Mouse (Mus musculus) embryo, embryonic 10 days (tissue): ENCODE measurements around the gene Prr14l.
"Not testable (repeated sequence)": the region's sequence is repeated elsewhere in the genome, so short reads cannot be mapped to it uniquely, and the experiment has no call there.

ENCODE experiments used
- DNase-seq: peaks from one replicate; pipeline ENCODE4 v3.0.0-alpha.2; 2015; ENCODE audit warnings: low spot score

Gene Prr14l

GRCm38 (mm10) chr5:32853731-32854507 lies at the start of gene Prr14l:
Prr14l (minus strand) TSS chr5:32854256.
- peak; percentile 96 for DNase-seq

- DNase-seq: no peak
Observed at GRCm38 (mm10) chr5:32886739-32887138, 32.7 kb upstream of the Prr14l start.

GRCm38 (mm10) chr5:32872346-32872745 lies 18.3 kb upstream of the Prr14l start:
- DNase-seq: no peak

GRCm38 (mm10) chr5:32869389-32870024 lies 15.5 kb upstream of the Prr14l start:
- no peak for DNase-seq

GRCm38 (mm10) chr5:32863253-32864228 lies 9.5 kb upstream of the Prr14l start, which contains the start of gene Depdc5:
Depdc5 (plus strand) TSS chr5:32863701.
- DNase-seq: peak; percentile 94

- no peak for DNase-seq
Observed at GRCm38 (mm10) chr5:32862469-32863132, 8.5 kb upstream of the Prr14l start.

- no peak for DNase-seq
Observed at GRCm38 (mm10) chr5:32861082-32861481, 7.0 kb upstream of the Prr14l start.

- peak; percentile 75 for DNase-seq
Observed at GRCm38 (mm10) chr5:32857781-32858220, 3.7 kb upstream of the Prr14l start.

- not testable (repeated sequence) for DNase-seq
Observed at GRCm38 (mm10) chr5:32855274-32855673, 1.2 kb upstream of the Prr14l start.

GRCm38 (mm10) chr5:32854818-32855217 lies 762 bp upstream of the Prr14l start:
- no peak for DNase-seq

- no peak for DNase-seq
Observed at GRCm38 (mm10) chr5:32852026-32852425, 2.0 kb downstream of the Prr14l start.

- DNase-seq: not testable (repeated sequence)
Observed at GRCm38 (mm10) chr5:32849580-32849979, 4.5 kb downstream of the Prr14l start.

- no peak for DNase-seq
Observed at GRCm38 (mm10) chr5:32849178-32849577, 4.9 kb downstream of the Prr14l start.

GRCm38 (mm10) chr5:32840029-32840428 lies 14.0 kb downstream of the Prr14l start:
- no peak for DNase-seq

GRCm38 (mm10) chr5:32836976-32837375 lies 17.1 kb downstream of the Prr14l start:
- no peak for DNase-seq

GRCm38 (mm10) chr5:32834497-32834896 lies 19.6 kb downstream of the Prr14l start:
- DNase-seq: no peak

GRCm38 (mm10) chr5:32830054-32830453 lies 24.0 kb downstream of the Prr14l start:
- no peak for DNase-seq

- DNase-seq: not testable (repeated sequence)
Observed at GRCm38 (mm10) chr5:32828766-32829165, 25.3 kb downstream of the Prr14l start.

GRCm38 (mm10) chr5:32827009-32827408 lies 27.0 kb downstream of the Prr14l start, which contains the start of gene Gm20671:
Gm20671 (minus strand) TSS chr5:32827109.
- DNase-seq: no peak

GRCm38 (mm10) chr5:32820471-32820870 lies 33.6 kb downstream of the Prr14l start:
- DNase-seq: no peak

- no peak for DNase-seq
Observed at GRCm38 (mm10) chr5:32815396-32815795, 38.7 kb downstream of the Prr14l start.
